Comparison of ENCODE assay signal across 10 mouse cellular contexts in the genomic region with DNA sequence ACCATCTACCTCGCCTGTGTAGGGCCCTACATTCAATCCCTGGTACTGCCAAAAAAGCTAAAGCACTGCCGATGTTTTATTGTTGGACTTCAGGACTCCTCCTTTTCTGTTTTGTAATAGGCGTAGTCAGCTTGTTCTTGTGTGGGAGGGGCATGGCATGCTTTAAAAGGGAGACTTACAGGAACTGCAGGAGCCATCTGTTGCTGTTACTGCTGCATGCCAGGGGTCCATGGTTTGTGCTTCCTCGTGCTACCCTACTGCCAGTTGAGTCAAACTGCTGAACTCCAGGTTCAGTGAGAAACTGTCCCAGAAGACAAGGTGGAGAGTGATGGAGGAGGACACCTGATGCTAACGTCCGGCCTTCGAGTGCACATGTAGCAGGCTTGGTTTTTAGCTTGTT.
DNase-seq lines count a peak whose midpoint lies in the region; ATAC-seq and TF ChIP-seq lines count a peak whose summit lies in the region.
"Had no signal": no experiment of that assay in that cellular context is flagged by ENCODE, and none has a peak within 500 bp of the region (broad histone marks: within the 10 kb centered on the region; RNA-seq: fewer than 3 reads in every experiment).

No protein-coding gene starts in this region.

- TF ChIP-seq CTCF in intestine, postnatal 0 days (IDR thresholded peaks at IDR 0.05; ENCODE audit: low read depth), result no peak

- DNase-seq in limb, embryonic 10.5 days (ENCODE audit: low spot score), result no peak
- peak; percentile 64 for DNase-seq in cerebellum, adult 9-11 months
- peak; percentile 61 for DNase-seq in forebrain, embryonic 14.5 days (ENCODE audit: low spot score)
- no peak for DNase-seq in liver, embryonic 11.5 days (ENCODE audit: low spot score)
- DNase-seq in heart, postnatal 36 days, result no peak
- DNase-seq: adrenal gland, adult 2 months had no signal

- WGBS in limb, embryonic 15.5 days, result 58% methylated on average over 7 of the region's 7 CpGs
- WGBS in limb, embryonic 10.5 days, result 86% methylated on average over 7 of the region's 7 CpGs
- 54% methylated on average over 7 of the region's 7 CpGs for WGBS in forebrain, embryonic 14.5 days
- 51% methylated on average over 7 of the region's 7 CpGs for WGBS in neural tube, embryonic 15.5 days
- WGBS in liver, embryonic 11.5 days, result 81% methylated on average over 7 of the region's 7 CpGs
- WGBS in intestine, postnatal 0 days, result 74% methylated on average over 7 of the region's 7 CpGs

- intact Hi-C loops in heart, postnatal 36 days (cut with DNase I), result no loop called here

- peaks cover 13% of the 10 kb centered on the region for H3K36me3 ChIP-seq in limb, embryonic 15.5 days
- H3K36me3 ChIP-seq in limb, embryonic 10.5 days, result peaks cover 31% of the 10 kb centered on the region
- H3K36me3 ChIP-seq in forebrain, embryonic 14.5 days (ENCODE audit: control insufficient read depth, insufficient read depth, low read length), result peaks cover 21% of the 10 kb centered on the region
- H3K36me3 ChIP-seq in neural tube, embryonic 15.5 days, result peaks cover 12% of the 10 kb centered on the region
- H3K36me3 ChIP-seq in liver, embryonic 11.5 days (ENCODE audit: control insufficient read depth, insufficient read depth, low read length), result no peaks in the 10 kb centered on the region
- peaks cover 10% of the 10 kb centered on the region; the same call in 1 of the 2 replicates for H3K36me3 ChIP-seq in intestine, postnatal 0 days (ENCODE audit: control insufficient read depth, insufficient read depth)

- 0 out of 2 replicates have a peak, but pooled peaks cover 5% of the 10 kb centered on the region for H3K4me1 ChIP-seq in limb, embryonic 15.5 days
- no peaks in the 10 kb centered on the region for H3K4me1 ChIP-seq in limb, embryonic 10.5 days
- H3K4me1 ChIP-seq in forebrain, embryonic 14.5 days (ENCODE audit: control insufficient read depth, insufficient read depth, low read length), result peaks cover 23% of the 10 kb centered on the region
- peaks cover 24% of the 10 kb centered on the region for H3K4me1 ChIP-seq in neural tube, embryonic 15.5 days
- no peaks in the 10 kb centered on the region for H3K4me1 ChIP-seq in liver, embryonic 11.5 days (replicated peaks; ENCODE audit: control insufficient read depth, insufficient read depth, low read length)
- H3K4me1 ChIP-seq in intestine, postnatal 0 days (replicated peaks; ENCODE audit: control insufficient read depth, insufficient read depth, low read length), result no peaks in the 10 kb centered on the region

- no peak overlapping the region for H3K4me2 ChIP-seq in limb, embryonic 15.5 days
- no peak overlapping the region for H3K4me2 ChIP-seq in forebrain, embryonic 14.5 days (ENCODE audit: low read length)
- H3K4me2 ChIP-seq in neural tube, embryonic 15.5 days, result no peak overlapping the region
- no peak overlapping the region for H3K4me2 ChIP-seq in liver, embryonic 11.5 days
- no peak overlapping the region for H3K4me2 ChIP-seq in intestine, postnatal 0 days (replicated peaks; ENCODE audit: low read depth)

- H3K27me3 ChIP-seq in limb, embryonic 15.5 days, result no peaks in the 10 kb centered on the region
- H3K27me3 ChIP-seq in limb, embryonic 10.5 days (ENCODE audit: low read depth, poor library complexity, severe bottlenecking), result no peaks in the 10 kb centered on the region
- H3K27me3 ChIP-seq in forebrain, embryonic 14.5 days (replicated peaks; ENCODE audit: control insufficient read depth, insufficient read depth, low read length), result no peaks in the 10 kb centered on the region
- no peaks in the 10 kb centered on the region for H3K27me3 ChIP-seq in neural tube, embryonic 15.5 days (replicated peaks)
- H3K27me3 ChIP-seq in liver, embryonic 11.5 days (replicated peaks; ENCODE audit: control insufficient read depth, insufficient read depth, low read length), result no peaks in the 10 kb centered on the region
- H3K27me3 ChIP-seq in intestine, postnatal 0 days (replicated peaks; ENCODE audit: control insufficient read depth, insufficient read depth, low read length), result no peaks in the 10 kb centered on the region

- no peak for ATAC-seq in limb, embryonic 15.5 days (ENCODE audit: insufficient number of reproducible peaks, low FRiP score, low TSS enrichment, low read depth)
- no peak for ATAC-seq in forebrain, embryonic 14.5 days
- no peak for ATAC-seq in neural tube, embryonic 15.5 days (ENCODE audit: low FRiP score)
- ATAC-seq in liver, embryonic 11.5 days (replicated peaks; ENCODE audit: low FRiP score), result no peak
- no peak for ATAC-seq in intestine, postnatal 0 days

- no peak overlapping the region for H3K9ac ChIP-seq in limb, embryonic 15.5 days
- no peak overlapping the region for H3K9ac ChIP-seq in forebrain, embryonic 14.5 days (ENCODE audit: low read length)
- no peak overlapping the region for H3K9ac ChIP-seq in neural tube, embryonic 15.5 days (replicated peaks)
- no peak overlapping the region for H3K9ac ChIP-seq in liver, embryonic 11.5 days (ENCODE audit: low read depth, low read length)
- no peak overlapping the region for H3K9ac ChIP-seq in intestine, postnatal 0 days (ENCODE audit: low read depth, low read length)

- no peak overlapping the region for H3K4me3 ChIP-seq in limb, embryonic 15.5 days
- no peak overlapping the region for H3K4me3 ChIP-seq in limb, embryonic 10.5 days
- H3K4me3 ChIP-seq in forebrain, embryonic 14.5 days (ENCODE audit: low read depth, low read length), result no peak overlapping the region
- H3K4me3 ChIP-seq in neural tube, embryonic 15.5 days (replicated peaks), result no peak overlapping the region
- H3K4me3 ChIP-seq in liver, embryonic 11.5 days (ENCODE audit: low read depth, low read length), result no peak overlapping the region
- no peak overlapping the region for H3K4me3 ChIP-seq in intestine, postnatal 0 days (ENCODE audit: low read depth, low read length)

- peak overlapping the region; percentile 47 for H3K27ac ChIP-seq in limb, embryonic 15.5 days
- H3K27ac ChIP-seq in limb, embryonic 10.5 days, result no peak overlapping the region
- peak overlapping the region; percentile 72; the same call in 1 of the 2 replicates for H3K27ac ChIP-seq in forebrain, embryonic 14.5 days (ENCODE audit: low read depth, low read length)
- H3K27ac ChIP-seq in neural tube, embryonic 15.5 days (replicated peaks), result 0 out of 2 replicates have a peak overlapping the region, but pooled peaks have one; percentile 80
- H3K27ac ChIP-seq in liver, embryonic 11.5 days (ENCODE audit: low read depth, low read length), result no peak overlapping the region
- no peak overlapping the region for H3K27ac ChIP-seq in intestine, postnatal 0 days (ENCODE audit: low read depth, low read length)

- H3K9me3 ChIP-seq in limb, embryonic 15.5 days, result no peaks in the 10 kb centered on the region
- no peaks in the 10 kb centered on the region for H3K9me3 ChIP-seq in limb, embryonic 10.5 days (replicated peaks)
- no peaks in the 10 kb centered on the region for H3K9me3 ChIP-seq in forebrain, embryonic 14.5 days (replicated peaks; ENCODE audit: control insufficient read depth, low read length)
- no peaks in the 10 kb centered on the region for H3K9me3 ChIP-seq in neural tube, embryonic 15.5 days (replicated peaks)
- H3K9me3 ChIP-seq in liver, embryonic 11.5 days (ENCODE audit: control insufficient read depth, low read length), result no peaks in the 10 kb centered on the region
- no peaks in the 10 kb centered on the region for H3K9me3 ChIP-seq in intestine, postnatal 0 days (ENCODE audit: control insufficient read depth)
- H3K9me3 ChIP-seq: G1E had no signal

Comparison
In these comparisons a context has a peak if more than half of its experiments do, and no peak if none do; other contexts are left out.
1. H3K27ac ChIP-seq: peak in limb, embryonic 15.5 days (single experiment), forebrain, embryonic 14.5 days (single experiment) and neural tube, embryonic 15.5 days (single experiment); none in limb, embryonic 10.5 days (single experiment), liver, embryonic 11.5 days (single experiment) and intestine, postnatal 0 days (single experiment).
2. DNase-seq: peak in cerebellum, adult 9-11 months (single experiment) and forebrain, embryonic 14.5 days (single experiment); none in limb, embryonic 10.5 days (single experiment), liver, embryonic 11.5 days (single experiment) and heart, postnatal 36 days (0 of 2).